Mouse (Mus musculus) cerebellum, adult 11-12 months (tissue): Measurements from ENCODE around the gene Nxnl1.

Experiments
- DNase-seq: peaks from one replicate; pipeline ENCODE4 v3.0.0; 2022

Gene Nxnl1

DNA sequence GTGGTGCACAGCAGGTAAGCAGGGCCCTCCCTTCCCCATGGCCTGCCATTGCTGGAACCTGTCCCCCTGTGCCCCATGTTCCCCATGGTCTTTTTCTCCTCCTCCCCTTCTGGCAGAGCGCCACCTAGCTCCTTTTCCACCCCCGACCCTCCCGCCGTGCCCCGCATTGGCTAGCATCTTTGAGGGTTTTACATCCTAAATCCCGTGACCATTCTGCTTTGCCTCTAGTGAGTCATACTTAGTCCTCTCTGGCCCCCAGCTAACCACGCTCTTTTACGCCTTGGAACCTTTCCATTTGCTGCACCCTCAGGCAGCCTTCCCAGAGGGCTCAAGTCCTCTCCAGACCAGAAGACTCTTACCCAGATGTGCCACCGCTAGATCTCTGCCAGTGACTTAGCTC lies 13.8 kb upstream of the Nxnl1 start:
- no peak for DNase-seq

DNA sequence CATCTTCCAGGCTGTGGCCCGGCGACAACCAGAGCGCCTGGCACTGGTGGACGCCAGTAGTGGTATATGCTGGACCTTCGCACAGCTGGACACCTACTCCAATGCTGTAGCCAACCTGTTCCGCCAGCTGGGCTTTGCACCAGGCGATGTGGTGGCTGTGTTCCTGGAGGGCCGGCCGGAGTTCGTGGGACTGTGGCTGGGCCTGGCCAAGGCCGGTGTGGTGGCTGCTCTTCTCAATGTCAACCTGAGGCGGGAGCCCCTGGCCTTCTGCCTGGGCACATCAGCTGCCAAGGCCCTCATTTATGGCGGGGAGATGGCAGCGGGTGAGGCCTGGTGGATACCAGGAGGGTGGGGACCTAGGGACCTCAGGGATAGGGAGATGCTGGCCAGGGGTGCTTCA lies 13.1 kb upstream of the Nxnl1 start:
- DNase-seq, result no peak

DNA sequence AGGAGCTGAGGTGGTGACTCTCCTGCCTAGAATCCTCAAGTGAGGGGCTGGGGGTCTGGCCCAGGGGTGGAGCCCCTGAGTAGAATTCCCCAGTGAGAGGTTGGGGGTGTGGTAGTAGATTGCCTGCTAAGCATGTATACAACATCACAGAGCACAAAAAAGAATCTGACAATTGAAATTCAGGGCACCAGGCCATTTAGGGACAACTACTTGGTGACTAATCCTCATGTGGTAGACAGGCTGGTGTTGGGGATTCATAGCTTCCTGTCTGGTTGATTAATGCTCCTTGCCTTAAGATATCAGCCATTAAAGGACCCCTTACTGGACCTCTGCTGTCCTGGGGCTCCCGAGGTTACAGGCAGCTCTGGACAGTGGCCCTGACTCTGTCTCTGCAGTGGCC lies 12.6 kb upstream of the Nxnl1 start:
- DNase-seq, result no peak

DNA sequence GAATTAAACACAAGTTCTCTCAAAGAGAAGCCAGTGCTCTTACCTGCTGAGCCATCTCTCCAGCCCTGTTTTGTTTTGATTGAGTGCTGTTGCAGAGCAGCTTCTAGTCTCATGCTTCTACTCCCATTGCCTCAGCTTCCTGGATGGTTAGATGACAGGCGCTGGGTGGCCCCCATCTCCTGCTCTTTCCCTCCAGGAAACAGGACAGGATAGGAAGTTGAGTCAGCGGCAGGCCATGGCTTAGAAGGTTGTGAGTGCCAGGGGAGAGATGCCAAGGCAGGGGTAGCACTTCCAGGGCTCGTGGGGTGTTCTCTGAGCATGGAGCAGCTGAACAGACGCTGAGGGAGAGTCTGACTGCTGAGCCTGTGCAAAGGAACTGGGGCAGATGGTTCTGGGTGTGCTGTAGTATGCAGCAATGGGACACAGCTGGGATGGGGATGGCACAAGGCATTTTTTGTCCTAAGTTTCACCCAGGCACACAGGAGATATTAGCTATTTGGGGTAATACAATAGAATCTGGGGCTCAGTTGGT lies 11.5 kb upstream of the Nxnl1 start:
- no peak for DNase-seq

DNA sequence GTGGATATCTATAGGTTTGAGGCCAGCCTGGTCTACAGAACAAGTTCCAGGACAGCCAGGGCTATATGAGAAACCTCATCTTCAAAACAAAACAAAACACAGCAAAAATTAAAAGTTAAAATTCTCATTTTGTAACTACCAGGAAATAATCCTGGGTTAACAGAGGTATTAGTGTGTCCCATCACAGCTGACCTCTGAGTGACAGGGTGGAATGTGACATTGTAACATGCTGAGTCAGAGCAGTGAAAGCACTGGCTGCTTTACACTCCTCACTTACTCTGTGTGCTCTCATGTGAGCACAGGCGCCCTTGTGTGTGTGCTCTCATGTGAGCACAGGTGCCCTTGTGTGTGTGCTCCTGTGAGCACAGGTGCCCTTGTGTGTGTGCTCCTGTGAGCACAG lies 8.6 kb upstream of the Nxnl1 start:
- DNase-seq, result no peak

DNA sequence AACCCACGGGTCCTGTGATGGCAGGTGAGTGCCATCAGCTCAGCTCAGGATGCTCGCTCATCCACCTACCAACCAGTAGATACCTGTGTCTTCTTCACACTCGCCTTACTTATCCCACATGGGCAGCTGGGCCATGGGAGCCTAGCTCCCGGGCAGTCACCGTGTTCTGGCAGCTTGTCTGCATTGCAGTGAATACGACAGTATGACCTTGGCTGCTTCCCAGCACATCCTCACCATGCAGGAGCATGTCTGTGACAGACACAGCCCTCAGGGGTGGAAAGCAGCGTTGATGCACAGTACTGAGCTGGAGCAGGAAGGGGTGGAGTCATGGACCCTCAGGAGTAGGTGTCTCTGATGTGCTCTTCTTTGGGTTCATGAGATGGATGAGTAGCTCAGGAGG lies 8.0 kb upstream of the Nxnl1 start:
- DNase-seq, result no peak

DNA sequence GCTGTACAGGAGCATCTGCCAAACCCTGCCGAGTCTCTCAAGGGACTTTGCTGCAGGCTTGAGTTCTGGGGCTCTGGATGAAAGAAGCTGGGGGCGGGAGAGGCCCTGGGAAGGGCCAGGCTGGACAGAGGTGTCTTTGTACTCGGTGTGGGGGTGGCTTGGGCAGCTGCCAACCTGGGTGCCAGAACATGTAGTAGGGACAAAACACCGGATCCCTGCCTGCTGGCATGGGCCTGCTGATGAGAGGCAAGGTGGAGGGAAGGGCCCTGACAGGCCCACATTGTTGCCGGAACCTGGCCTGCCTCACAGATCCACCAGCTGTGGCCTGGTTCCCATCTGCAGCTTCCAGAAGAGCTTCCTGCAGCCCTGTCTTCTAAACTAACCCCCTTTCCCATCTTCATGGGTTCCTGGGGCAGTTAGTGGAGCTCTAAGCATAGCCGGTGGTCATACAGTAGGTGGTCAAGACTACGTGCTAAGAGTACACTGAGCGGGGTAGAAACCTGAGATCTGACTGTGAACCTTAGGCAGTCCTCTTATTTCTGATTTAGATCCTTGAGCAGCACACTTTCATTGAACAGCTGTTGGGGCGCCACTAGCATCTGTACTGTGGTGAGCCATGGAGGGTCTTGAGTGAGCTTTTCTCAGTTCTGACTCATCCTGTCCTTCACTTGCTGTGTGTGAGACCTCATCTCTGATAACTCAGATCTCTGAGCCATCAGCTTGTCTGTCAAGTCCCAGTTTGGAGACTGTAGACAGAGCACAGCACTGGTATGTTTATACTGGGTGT lies 6.6 kb upstream of the Nxnl1 start:
- DNase-seq, result peak; percentile 79

DNA sequence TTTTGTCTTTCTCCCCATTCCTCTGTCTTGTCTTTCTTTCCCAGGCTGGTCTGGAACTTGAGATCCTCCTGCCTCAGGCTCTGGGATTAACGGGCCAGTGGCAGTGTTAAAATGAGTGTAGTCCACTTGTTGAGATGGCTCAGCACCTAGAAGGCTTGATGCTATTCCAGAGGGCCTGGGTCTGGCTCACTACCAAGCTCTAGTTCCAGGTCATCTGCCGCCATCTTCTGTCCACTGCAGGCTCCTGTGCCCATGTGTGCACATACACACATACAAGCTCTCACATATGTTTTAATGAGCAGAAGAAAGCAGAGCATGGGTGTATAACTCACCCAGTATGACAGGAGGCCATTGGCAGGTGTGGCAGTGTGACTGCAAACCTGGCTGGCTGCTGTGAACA lies 5.7 kb upstream of the Nxnl1 start:
- no peak for DNase-seq

DNA sequence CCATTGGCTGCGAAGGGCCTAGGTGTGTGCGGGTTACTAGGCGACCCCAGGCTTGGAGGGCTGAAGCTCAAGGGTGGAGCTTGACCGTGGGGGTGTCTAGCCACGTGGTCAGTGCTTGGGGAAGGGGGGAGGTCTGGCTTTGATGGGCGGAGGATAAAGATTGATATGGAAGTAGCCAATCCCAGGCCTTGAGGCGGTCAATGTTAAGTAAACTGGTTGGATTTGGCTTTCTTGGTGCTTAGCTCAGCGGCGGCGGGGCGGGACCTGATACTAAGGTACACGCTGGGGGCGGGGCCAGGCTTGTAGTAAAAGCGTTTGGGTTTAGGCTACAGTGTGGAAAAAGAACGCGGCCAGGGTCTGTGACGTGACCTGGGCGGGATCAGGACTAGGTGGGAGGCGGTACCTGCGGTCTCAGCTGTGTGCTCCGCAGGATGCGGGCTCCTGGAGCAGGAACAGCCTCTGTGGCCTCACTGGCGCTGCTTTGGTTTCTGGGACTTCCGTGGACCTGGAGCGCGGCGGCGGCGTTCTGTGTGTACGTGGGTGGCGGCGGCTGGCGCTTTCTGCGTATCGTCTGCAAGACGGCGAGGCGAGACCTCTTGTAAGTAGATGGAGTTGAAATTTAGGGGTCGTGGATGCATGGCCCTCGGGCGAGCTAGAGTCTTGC lies 4.0 kb upstream of the Nxnl1 start:
- peak; percentile 99 for DNase-seq

DNA sequence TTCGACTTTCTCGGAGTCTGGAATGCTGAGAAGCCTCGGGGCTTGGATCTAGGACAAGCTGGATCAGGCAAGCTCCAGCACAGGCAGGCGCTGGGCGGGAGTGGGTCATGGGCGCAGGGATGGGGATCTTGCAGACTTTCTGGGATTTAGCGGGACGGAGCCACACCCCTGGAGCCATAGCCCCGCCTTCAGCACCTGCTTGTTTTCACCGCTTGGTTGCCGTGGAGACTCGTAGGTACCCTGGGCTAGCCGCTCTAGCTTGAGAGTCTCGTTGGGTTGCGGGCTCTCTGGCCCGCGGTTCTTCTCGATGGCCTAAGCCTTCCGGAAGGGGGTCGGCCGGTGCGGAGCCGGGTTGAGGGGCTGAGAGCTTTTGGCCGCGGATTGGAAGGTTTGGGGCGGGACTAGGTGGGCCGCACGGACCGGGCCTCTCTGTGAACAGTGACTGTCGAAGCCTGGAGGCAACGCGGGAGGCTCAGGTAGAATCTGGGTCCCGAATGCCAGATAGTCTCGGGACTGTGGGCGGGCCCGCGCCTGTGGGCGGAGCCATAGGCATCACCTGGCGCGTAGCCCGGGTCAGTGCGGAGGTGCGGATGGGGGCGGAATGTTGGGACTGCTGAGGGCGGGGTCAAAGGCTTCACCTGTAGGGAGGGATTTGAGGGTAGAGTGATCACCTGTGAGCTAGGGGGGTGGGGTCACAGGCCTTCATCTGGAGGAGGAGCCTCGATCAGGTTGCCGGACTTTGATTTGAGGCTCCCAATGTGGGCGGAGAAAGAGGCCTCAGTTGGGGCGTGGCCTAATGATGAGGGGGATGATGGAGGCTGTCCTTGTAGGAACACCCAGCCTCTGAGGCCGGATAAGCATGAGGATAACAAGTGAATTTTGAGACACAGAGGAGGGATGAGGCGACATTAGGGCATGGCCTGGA lies 3.2 kb upstream of the Nxnl1 start:
- peak; percentile 98 for DNase-seq

DNA sequence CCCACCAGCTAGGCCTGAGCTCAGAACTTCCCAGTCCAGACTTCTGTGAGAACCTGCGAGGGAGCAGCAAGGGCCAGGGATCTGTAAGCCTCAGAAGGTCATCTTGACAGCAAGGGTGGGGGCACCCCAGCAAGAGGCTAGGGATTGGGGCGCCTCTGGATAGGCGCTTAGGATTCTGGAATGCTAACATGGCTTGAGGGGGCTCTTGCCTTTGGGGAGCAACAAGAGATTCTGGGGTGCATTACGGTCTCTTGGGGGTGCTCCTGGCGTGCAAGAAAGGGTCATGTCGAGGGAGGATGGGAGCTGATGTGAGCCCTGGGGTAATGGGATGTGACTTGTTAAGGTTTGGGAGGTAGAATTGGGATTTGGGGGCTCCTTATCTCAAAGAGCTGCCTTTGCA lies 2.5 kb upstream of the Nxnl1 start:
- peak; percentile 76 for DNase-seq

DNA sequence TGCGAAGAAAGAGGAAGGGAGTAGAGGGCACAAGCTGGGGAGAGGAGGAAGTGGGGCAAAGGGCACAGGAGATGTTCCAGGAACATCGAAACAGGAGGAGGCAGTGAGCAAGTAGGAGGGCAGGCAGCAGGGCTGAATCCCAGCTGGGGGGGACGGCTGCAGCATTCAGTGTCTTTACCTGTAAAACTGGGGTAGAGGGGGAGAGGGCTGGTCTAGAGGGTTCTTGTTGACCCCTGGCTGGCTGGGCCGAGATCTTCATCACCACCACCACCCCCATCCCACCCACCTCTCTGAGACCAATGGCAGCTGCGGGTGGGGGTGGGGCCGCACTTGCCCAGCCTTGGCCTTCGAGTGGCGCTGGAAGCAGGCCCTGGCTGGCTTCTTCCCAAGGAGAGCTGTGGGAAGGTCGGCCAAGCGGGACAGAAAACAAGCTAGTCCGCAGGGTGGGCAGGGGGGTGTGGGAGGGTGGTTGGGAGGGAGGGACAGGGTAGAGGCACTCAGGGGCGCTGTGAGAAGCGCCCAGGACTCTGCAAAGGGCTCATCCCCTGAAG lies 2.1 kb upstream of the Nxnl1 start, which contains the start of gene Slc27a1:
TSS of gene Slc27a1 (plus strand) at position 496 of the 551 bp plus-strand sequence.
- peak; percentile 78 for DNase-seq

DNA sequence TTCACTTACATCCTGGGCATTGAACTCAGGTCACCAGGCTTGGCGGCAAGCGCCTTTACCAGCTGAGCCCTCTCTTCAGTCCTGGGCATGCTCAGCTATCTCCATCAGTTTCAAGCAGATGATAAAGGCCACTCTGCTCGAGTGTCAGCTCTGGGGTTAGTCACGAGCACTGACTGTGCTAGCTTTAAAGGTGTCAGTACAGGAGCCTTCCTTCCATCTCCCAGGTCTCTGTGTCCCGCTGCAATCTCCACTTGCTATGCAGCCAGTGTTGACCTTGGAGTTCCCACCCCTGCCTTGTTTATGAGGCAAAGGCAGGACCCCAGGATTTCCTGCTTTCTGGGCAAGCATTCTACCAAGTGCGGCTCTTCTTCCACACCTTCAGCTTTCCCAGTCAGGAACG lies 1.2 kb upstream of the Nxnl1 start:
- no peak for DNase-seq

DNA sequence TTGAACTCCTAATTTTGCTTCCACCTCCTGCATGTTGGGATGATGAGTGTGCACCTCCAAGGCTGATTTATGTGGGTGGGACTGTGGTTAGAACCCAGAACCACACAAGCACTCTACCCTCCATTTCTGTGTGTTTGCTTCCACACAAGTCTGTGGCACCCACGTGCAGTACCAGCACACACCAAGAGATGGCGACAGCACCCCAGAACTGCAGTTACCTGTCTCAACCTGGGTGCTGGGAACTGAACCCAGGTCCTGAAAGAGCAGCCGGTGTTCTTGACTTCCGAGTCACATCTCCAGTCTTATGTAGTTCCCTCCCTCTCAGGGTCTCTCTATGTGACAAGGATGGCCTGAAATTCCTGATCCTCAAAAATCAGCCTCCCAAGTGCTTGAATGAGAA lies 2.4 kb downstream of the Nxnl1 start:
- DNase-seq, result no peak

DNA sequence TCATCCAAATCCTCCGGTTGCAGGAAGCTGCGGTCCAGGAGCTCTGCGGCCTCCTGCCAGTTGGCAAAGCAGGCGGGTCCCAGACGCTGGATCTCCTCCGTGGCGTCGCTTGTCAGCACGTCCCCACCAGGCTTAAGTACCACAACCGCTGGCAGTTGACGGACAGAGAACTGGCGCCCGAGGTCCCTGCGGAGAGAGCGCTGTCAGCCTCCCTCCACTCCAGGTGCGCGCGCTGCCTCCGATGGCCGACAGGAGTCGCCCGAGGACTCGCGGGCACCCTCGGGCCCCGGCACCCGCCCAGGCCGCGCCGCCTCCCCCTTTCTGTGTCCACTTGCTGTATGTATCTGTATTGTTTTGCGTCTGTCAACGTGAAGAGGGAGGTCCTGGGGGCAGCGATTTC lies 3.6 kb downstream of the Nxnl1 start:
- peak; percentile 76 for DNase-seq

DNA sequence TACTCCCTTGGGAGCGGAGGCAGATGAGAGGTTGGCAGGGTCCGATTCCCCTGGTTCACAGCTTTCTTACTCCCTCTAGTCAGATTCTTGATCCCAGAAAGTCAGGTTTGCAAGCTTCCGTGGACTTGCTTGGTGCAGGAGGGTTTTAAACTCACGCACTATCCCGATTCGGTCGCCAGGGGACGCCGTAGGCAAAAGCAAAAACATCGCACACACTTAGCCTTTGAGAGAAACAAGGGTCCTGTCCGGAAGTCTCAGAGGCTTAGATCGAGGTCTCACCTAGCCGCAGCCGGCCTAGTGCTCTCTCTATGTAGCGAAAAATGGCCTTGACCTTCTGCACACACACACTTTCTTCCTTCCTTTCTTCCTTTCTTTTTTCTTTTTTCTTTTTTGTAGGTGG lies 5.0 kb downstream of the Nxnl1 start:
- no peak for DNase-seq

DNA sequence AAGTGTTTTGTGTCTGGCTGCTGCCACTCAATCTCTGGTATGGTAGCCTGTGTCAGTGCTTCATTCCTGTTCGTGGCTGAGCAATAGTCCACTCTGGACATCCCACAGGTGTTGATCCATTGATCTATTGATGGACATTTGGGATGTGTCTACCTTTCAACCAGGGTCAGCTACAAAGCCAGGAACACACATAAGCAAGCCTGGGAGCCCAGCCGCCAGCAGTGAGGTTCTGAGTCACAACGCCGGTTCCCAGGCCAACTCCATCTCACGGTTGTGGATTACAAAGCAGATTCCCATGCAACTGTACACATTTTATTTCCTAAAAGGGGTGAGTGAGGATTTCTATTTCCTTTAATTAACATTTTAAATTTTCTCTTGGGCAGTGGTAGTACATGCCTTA lies 5.6 kb downstream of the Nxnl1 start:
- no peak for DNase-seq

DNA sequence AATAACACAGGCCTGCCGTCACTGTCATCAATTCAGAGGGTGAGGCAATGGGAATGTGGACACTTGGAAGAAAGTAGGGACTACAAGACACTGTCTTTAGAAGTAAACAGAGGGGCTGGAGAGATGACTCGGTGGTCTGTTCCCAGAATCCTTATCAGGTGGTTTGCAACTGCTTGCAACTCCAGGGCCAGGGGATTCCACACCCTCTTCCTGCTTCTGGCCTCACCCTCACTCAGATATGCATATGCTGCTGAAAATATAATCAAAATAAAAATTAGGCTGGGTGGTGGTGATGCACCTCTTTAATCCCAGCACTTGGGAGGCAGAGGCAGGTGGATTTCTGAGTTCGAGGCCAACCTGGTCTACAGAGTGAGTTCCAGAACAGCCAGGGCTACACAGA lies 6.3 kb downstream of the Nxnl1 start:
- no peak for DNase-seq

DNA sequence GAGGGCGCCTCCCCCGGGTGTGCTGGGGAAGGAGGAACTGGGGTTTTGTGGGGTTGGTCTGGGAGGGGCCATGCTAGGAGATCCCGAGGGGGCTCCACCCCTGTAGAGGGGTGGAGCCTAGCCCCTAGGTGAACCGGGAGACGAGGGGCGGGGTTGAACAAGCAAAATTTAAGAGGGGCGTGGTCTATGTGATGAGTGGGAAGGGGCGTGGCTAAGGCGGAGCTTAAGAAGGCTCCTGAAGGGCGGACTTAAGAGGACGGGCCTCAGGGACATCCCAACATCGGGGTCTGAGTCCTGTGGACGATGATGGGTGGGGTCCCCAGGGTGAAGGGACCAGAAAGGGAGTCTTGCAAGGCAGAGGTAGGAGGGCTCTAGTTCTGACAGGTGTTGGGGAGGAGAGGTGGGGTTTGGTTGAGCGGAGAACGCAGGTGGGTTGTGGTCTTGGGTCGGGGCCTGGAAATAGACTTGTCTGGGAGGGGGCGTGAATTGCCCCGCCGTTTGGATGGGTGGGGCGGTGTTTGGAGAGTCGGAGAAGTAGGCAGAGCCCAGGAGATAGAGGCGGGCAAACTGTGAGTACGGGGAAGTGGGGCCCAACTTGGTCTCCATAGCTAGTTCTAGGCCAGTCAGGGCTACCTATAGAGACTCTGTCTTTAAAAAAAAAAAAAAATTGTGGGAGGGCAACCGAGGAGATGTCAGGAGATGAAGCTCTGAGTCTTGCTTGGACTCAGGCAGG lies 7.3 kb downstream of the Nxnl1 start:
- no peak for DNase-seq

DNA sequence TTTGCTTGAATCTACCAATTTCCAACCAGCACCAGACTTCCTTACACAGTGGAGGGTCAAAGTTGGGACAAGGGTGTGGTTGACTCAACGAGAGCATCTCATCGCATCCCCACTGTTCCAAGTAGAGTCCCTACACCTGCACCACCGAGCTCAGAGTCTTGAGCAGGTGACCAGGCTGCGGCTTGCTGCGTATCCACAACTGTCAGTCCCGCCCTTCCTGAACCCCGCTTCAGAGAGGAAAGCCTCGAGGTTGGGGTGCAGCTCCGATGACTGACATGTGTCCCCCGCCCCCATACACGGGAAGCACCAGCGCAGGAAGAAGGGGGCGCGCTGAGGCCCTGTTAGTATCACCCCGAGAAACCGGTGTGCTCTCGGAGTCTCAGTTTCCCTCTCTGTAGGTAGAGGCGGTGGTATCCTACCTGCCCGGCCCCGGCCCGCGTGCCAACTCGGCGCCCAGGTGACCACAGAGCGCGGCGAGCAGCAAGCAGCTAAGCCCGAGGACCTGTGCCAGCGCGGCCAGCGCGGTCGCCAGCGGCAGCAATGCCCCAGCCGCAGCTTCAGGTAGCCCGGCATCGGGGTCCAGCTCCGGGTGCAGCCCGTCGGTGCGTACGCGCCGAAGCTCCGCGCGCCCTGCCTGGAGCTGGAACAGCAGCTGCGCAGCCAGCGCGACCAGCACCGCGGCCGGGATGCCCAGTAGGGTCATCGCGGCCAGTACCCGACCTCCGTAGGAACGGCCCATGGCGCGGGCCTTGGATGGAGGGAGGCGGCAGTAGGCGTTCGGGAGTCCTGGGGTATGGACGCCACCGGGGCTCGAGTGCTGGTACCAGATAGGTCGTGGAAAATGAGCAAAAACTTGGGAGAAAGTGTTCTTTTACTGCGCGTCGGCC lies 8.1 kb downstream of the Nxnl1 start, which contains the start of gene Tmem221:
TSS of gene Tmem221 (minus strand) at position 801 of the 887 bp plus-strand sequence.
- no peak for DNase-seq

DNA sequence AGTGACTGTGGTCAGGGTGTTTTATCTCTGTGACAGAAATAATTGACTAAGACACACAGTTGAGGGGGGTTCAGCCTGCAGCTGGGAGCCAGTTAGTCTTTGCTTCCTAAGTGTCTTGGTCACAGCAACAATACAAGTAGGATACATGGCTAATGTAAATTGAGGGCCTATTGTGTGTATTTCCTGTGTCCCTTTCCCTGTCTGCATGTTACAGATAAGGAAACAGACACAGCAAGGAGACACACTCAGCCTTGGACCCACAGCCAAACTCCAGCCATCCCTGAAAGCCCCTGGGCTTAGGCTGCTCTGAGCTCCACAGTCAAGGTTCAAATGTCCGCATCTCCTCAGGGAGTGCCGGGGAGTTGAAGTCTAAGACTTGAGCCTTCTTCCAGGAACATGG lies 11.8 kb downstream of the Nxnl1 start:
- DNase-seq, result no peak
